Mouse (Mus musculus) bone marrow, adult 2 months (tissue): ENCODE results near the gene 9230102O04Rik. TPM values are rescaled to one million over a fixed set of nuclear protein-coding genes. Genes with fewer than 3 reads are reported as not detected.

Experiments
- H3K27ac ChIP-seq: fragments of 200-500 bp; 2 replicates; pipeline ENCODE4 v1.5.1; 2012; ENCODE audit warnings: low read depth, mild to moderate bottlenecking, control low read depth, inconsistent platforms, low read length; ENCODE audit not compliant: control insufficient read depth, poor library complexity, insufficient read depth
- H3K4me1 ChIP-seq: fragments of 200-500 bp; 2 replicates; pipeline ENCODE4 v1.6.1; 2011; ENCODE audit warnings: low read length; ENCODE audit not compliant: control insufficient read depth, insufficient read depth
- H3K4me3 ChIP-seq: fragments of 200-500 bp; replicated peaks from 2 replicates; pipeline ENCODE3; 2011; ENCODE audit warnings: mild to moderate bottlenecking, low read depth, low read length, control low read depth; ENCODE audit not compliant: control insufficient read depth
- CTCF ChIP-seq: fragments of 200-500 bp; IDR thresholded peaks from 2 replicates; pipeline ENCODE4 v1.5.1; 2011; ENCODE audit warnings: low read length, control low read depth; ENCODE audit not compliant: control insufficient read depth, insufficient read depth
- POLR2A ChIP-seq: fragments of 200-500 bp; IDR thresholded peaks from 2 replicates; pipeline ENCODE4 v1.6.1; 2011; ENCODE audit warnings: low read depth, mild to moderate bottlenecking, control low read depth, low read length, borderline replicate concordance; ENCODE audit not compliant: control insufficient read depth
- WGBS: fragments of 180-500 bp; shearing (Covaris S2); methylation state at CpG from one replicate; pipeline ENCODE4 v1.1.7; 2018; 5-methylcytosine and 5-hydroxymethylcytosine counted together
- polyA plus RNA-seq: library from polyadenylated mRNA; stranded (reverse); fragments of >200 nt; gene quantifications from 2 replicates; pipeline ENCODE4 v1.2.4, GENCODE M21; 2011; ENCODE audit warnings: low replicate concordance; ENCODE audit not compliant: missing spikeins, insufficient read depth, insufficient read length

Gene 9230102O04Rik
- polyA plus RNA-seq, 1 experiment = not detected

GRCm38 (mm10) chr2:9883803-9884532, 5.4 kb downstream of the 9230102O04Rik start:
- no peak overlapping the region for H3K27ac ChIP-seq
- 4% methylated on average over 27 of the region's 27 CpGs for WGBS
- H3K4me1 ChIP-seq = no peaks in the 10 kb centered on the region; the same call in 1 of the 2 replicates
- H3K4me3 ChIP-seq = no peak overlapping the region
- TF ChIP-seq POLR2A (no peak), CTCF (no peak)

GRCm38 (mm10) chr2:9882926-9883802, 6.2 kb downstream of the 9230102O04Rik start:
- TF ChIP-seq POLR2A = no peak
- TF ChIP-seq CTCF = no peak
- 2% methylated on average over 43 of the region's 43 CpGs for WGBS
- Histone ChIP-seq H3K4me3 (no peak overlapping the region), H3K4me1 (no peaks in the 10 kb centered on the region; the same call in 1 of the 2 replicates), H3K27ac (no peak overlapping the region)

- no peak for TF ChIP-seq CTCF
- no peak for TF ChIP-seq POLR2A
- Histone ChIP-seq H3K4me3 (no peak overlapping the region), H3K4me1 (no peaks in the 10 kb centered on the region; the same call in 1 of the 2 replicates), H3K27ac (no peak overlapping the region)
- WGBS = 2% methylated on average over 39 of the region's 39 CpGs
These were observed 6.9 kb downstream of the 9230102O04Rik start for GRCm38 (mm10) chr2:9882371-9882925.

- 13% methylated on average over 13 of the region's 13 CpGs for WGBS
- H3K27ac ChIP-seq = no peak overlapping the region; the same call in 1 of the 2 replicates
- H3K4me1 ChIP-seq = no peaks in the 10 kb centered on the region; the same call in 1 of the 2 replicates
- no peak overlapping the region for H3K4me3 ChIP-seq
- TF ChIP-seq CTCF = no peak
- TF ChIP-seq POLR2A = no peak
These were observed 7.7 kb downstream of the 9230102O04Rik start for GRCm38 (mm10) chr2:9881611-9882023.

- no peak within 1 kb of the TSS for H3K4me3 ChIP-seq
- H3K27ac ChIP-seq = no peak within 1 kb of the TSS; the same call in 1 of the 2 replicates
- no peak for TF ChIP-seq POLR2A
- no peak for TF ChIP-seq CTCF
- no peaks in the 10 kb centered on the region; the same call in 1 of the 2 replicates for H3K4me1 ChIP-seq
- 7% methylated on average over 33 of the region's 35 CpGs for WGBS
These were observed 8.2 kb downstream of the 9230102O04Rik start, which contains the start of gene 4930412O13Rik for GRCm38 (mm10) chr2:9881051-9881591. Gene 4930412O13Rik (plus strand): TSS chr2:9881252.

GRCm38 (mm10) chr2:9880271-9880670, 9.1 kb downstream of the 9230102O04Rik start:
- WGBS = 7% methylated on average over 11 of the region's 11 CpGs
- H3K4me3 ChIP-seq = no peak overlapping the region
- H3K27ac ChIP-seq = no peak overlapping the region
- H3K4me1 ChIP-seq = no peaks in the 10 kb centered on the region; the same call in 1 of the 2 replicates
- TF ChIP-seq POLR2A (no peak), CTCF (no peak)

- Histone ChIP-seq H3K4me3 (peak overlapping the region; percentile 33), H3K4me1 (no peaks in the 10 kb centered on the region; the same call in 1 of the 2 replicates), H3K27ac (no peak overlapping the region)
- under 1% methylated on average over 21 of the region's 21 CpGs for WGBS
- TF ChIP-seq POLR2A = no peak
- TF ChIP-seq CTCF = peak; percentile 62; the same call in 1 of the 2 replicates
These were observed 9.8 kb downstream of the 9230102O04Rik start for GRCm38 (mm10) chr2:9879493-9879892.
